Mouse (Mus musculus) megakaryocyte, adult 5-6 weeks (primary cell): ENCODE measurements around the gene Rps15. TPM values are rescaled to one million over a fixed set of nuclear protein-coding genes. Genes with fewer than 3 reads are reported as not detected.

ENCODE experiments used
- ATAC-seq: 2 replicates; pipeline ENCODE4 v1.8.0; 2016; ENCODE audit warnings: mild to moderate bottlenecking, inconsistent platforms; ENCODE audit not compliant: poor library complexity, severe bottlenecking
- total RNA-seq, 2 experiments: library from RNA; stranded (forward) in 1 of 2; stranded (reverse) in 1 of 2; fragments of 153-499, 151-499 nt in 1 of 2; fragments of 221-1000, 200-1000 nt in 1 of 2; gene quantifications; 2 replicates each; pipeline versions ENCODE4 v1.2.3 to v1.2.4; 2015 to 2017

Rps15 gene
- total RNA-seq, 2 experiments from 2014 or later: 1,599 to 1,915 TPM

GRCm38 (mm10) chr10:80336263-80336662, 44.0 kb downstream of the Rps15 start:
- no peak for ATAC-seq

- ATAC-seq: peak; percentile 51
Observed at GRCm38 (mm10) chr10:80339941-80340750, 47.9 kb downstream of the Rps15 start.

GRCm38 (mm10) chr10:80341026-80341425, 48.8 kb downstream of the Rps15 start:
- ATAC-seq: no peak

- peak; percentile 20; the same call in 1 of the 2 replicates for ATAC-seq
Observed at GRCm38 (mm10) chr10:80341491-80342304, 49.4 kb downstream of the Rps15 start.

- no peak for ATAC-seq
Observed at GRCm38 (mm10) chr10:80342305-80342748, 50.1 kb downstream of the Rps15 start.

GRCm38 (mm10) chr10:80342749-80343424, 50.6 kb downstream of the Rps15 start:
- ATAC-seq: 0 out of 2 replicates have a peak, but pooled peaks have one; percentile 19

GRCm38 (mm10) chr10:80343425-80343895, 51.2 kb downstream of the Rps15 start:
- ATAC-seq: no peak

Other genes with a start within 250 kb of the Rps15 start
- 259 and 303 TPM in 2 replicates for gene Gpx4, start 245.3 kb upstream of the Rps15 start, total RNA-seq (2015)
- gene Gpx4, start 245.3 kb upstream of the Rps15 start, total RNA-seq (2017): 375 and 378 TPM in 2 replicates
- 32.4 and 33.0 TPM in 2 replicates for gene Sbno2, start 186.9 kb upstream of the Rps15 start, total RNA-seq (2015)
- 41.9 and 46.7 TPM in 2 replicates for gene Sbno2, start 186.9 kb upstream of the Rps15 start, total RNA-seq (2017)
- 58.0 and 60.7 TPM in 2 replicates for gene Stk11, start 176.7 kb upstream of the Rps15 start, total RNA-seq (2015)
- 142 and 146 TPM in 2 replicates for gene Stk11, start 176.7 kb upstream of the Rps15 start, total RNA-seq (2017)
- 161 and 162 TPM in 2 replicates for gene Atp5d, start 153.8 kb upstream of the Rps15 start, total RNA-seq (2015)
- 31.0 and 34.7 TPM in 2 replicates for gene Atp5d, start 153.8 kb upstream of the Rps15 start, total RNA-seq (2017)
- 1.6 and 2.2 TPM in 2 replicates for gene Cbarp, start 151.6 kb upstream of the Rps15 start, total RNA-seq (2015)
- gene Cbarp, start 151.6 kb upstream of the Rps15 start, total RNA-seq (2017): 1.4 TPM in 1 of 2 replicates, not detected in the other
- 29.5 and 29.6 TPM in 2 replicates for gene Midn, start 144.2 kb upstream of the Rps15 start, total RNA-seq (2015)
- gene Midn, start 144.2 kb upstream of the Rps15 start, total RNA-seq (2017): 22.4 and 36.1 TPM in 2 replicates
- gene Cirbp, start 126.5 kb upstream of the Rps15 start, total RNA-seq (2015): 11.7 and 13.8 TPM in 2 replicates
- gene Cirbp, start 126.5 kb upstream of the Rps15 start, total RNA-seq (2017): 29.3 and 32.1 TPM in 2 replicates
- 19.3 and 21.0 TPM in 2 replicates for gene 1600002K03Rik, start 119.5 kb upstream of the Rps15 start, total RNA-seq (2015)
- gene 1600002K03Rik, start 119.5 kb upstream of the Rps15 start, total RNA-seq (2017): 18.8 and 20.9 TPM in 2 replicates
- gene Efna2, start 113.0 kb upstream of the Rps15 start, total RNA-seq (2015): 0.49 TPM in 1 of 2 replicates, not detected in the other
- 0.12 TPM in 1 of 2 replicates, not detected in the other for gene Efna2, start 113.0 kb upstream of the Rps15 start, total RNA-seq (2017)
- gene Mum1, start 66.0 kb upstream of the Rps15 start, total RNA-seq (2015): 34.0 and 46.2 TPM in 2 replicates
- gene Mum1, start 66.0 kb upstream of the Rps15 start, total RNA-seq (2017): 40.3 and 45.5 TPM in 2 replicates
- 113 and 114 TPM in 2 replicates for gene Ndufs7, start 43.3 kb upstream of the Rps15 start, total RNA-seq (2015)
- gene Ndufs7, start 43.3 kb upstream of the Rps15 start, total RNA-seq (2017): 84.8 and 86.1 TPM in 2 replicates
- 6.3 and 6.7 TPM in 2 replicates for gene Gamt, start 31.4 kb upstream of the Rps15 start, total RNA-seq (2015)
- gene Gamt, start 31.4 kb upstream of the Rps15 start, total RNA-seq (2017): 4.4 and 10.2 TPM in 2 replicates
- gene Dazap1, start 31.0 kb upstream of the Rps15 start, total RNA-seq (2015): 39.0 and 41.4 TPM in 2 replicates
- 187 and 200 TPM in 2 replicates for gene Dazap1, start 31.0 kb upstream of the Rps15 start, total RNA-seq (2017)
- not detected in 2 replicates for gene Apc2, start 3.5 kb downstream of the Rps15 start, total RNA-seq (2015)
- not detected in 2 replicates for gene Apc2, start 3.5 kb downstream of the Rps15 start, total RNA-seq (2017)
- 25.6 and 27.4 TPM in 2 replicates for gene 2310011J03Rik, start 28.1 kb downstream of the Rps15 start, total RNA-seq (2015)
- 13.8 and 17.8 TPM in 2 replicates for gene 2310011J03Rik, start 28.1 kb downstream of the Rps15 start, total RNA-seq (2017)
- 0.32 and 0.83 TPM in 2 replicates for gene Pcsk4, start 37.0 kb downstream of the Rps15 start, total RNA-seq (2015)
- gene Pcsk4, start 37.0 kb downstream of the Rps15 start, total RNA-seq (2017): not detected in 2 replicates
- 0.16 and 0.96 TPM in 2 replicates for gene Reep6, start 37.5 kb downstream of the Rps15 start, total RNA-seq (2015)
- 0.37 TPM in 1 of 2 replicates, not detected in the other for gene Reep6, start 37.5 kb downstream of the Rps15 start, total RNA-seq (2017)
- 0.07 TPM in 1 of 2 replicates, not detected in the other for gene Adamtsl5, start 56.0 kb downstream of the Rps15 start, total RNA-seq (2015)
- not detected in 2 replicates for gene Adamtsl5, start 56.0 kb downstream of the Rps15 start, total RNA-seq (2017)
- gene Plk5, start 64.0 kb downstream of the Rps15 start, total RNA-seq (2015): not detected in 2 replicates
- gene Plk5, start 64.0 kb downstream of the Rps15 start, total RNA-seq (2017): not detected in 2 replicates
- gene Mex3d, start 95.2 kb downstream of the Rps15 start, total RNA-seq (2015): 2.4 and 2.6 TPM in 2 replicates
- 2.6 and 5.0 TPM in 2 replicates for gene Mex3d, start 95.2 kb downstream of the Rps15 start, total RNA-seq (2017)
- gene Mbd3, start 107.1 kb downstream of the Rps15 start, total RNA-seq (2015): 38.8 and 40.6 TPM in 2 replicates
- gene Mbd3, start 107.1 kb downstream of the Rps15 start, total RNA-seq (2017): 39.8 and 40.0 TPM in 2 replicates
- gene Uqcr11, start 114.4 kb downstream of the Rps15 start, total RNA-seq (2015): 107 and 108 TPM in 2 replicates
- 122 and 129 TPM in 2 replicates for gene Uqcr11, start 114.4 kb downstream of the Rps15 start, total RNA-seq (2017)
- gene Tcf3, start 141.2 kb downstream of the Rps15 start, total RNA-seq (2015): 17.2 and 20.3 TPM in 2 replicates
- 22.4 and 24.2 TPM in 2 replicates for gene Tcf3, start 141.2 kb downstream of the Rps15 start, total RNA-seq (2017)
- not detected in 2 replicates for gene Onecut3, start 202.4 kb downstream of the Rps15 start, total RNA-seq (2015)
- gene Onecut3, start 202.4 kb downstream of the Rps15 start, total RNA-seq (2017): not detected in 2 replicates
- gene Atp8b3, start 246.7 kb downstream of the Rps15 start, total RNA-seq (2015): not detected in 2 replicates
- not detected in 2 replicates for gene Atp8b3, start 246.7 kb downstream of the Rps15 start, total RNA-seq (2017)